Mouse (Mus musculus) left cerebral cortex, postnatal 14 days (tissue): ENCODE results near the gene Trpm3. TPM values are rescaled to one million over a fixed set of nuclear protein-coding genes. Genes with fewer than 3 reads are reported as not detected.

Experiments
- DNase-seq, 2 experiments: peaks; one replicate each; pipeline ENCODE4 v3.0.0; 2021 to 2022; ENCODE audit warnings: low spot score in 2 of 2, mixed read lengths in 1 of 2
- intact Hi-C: fragments of 180-260 bp; cut with DNase I; formaldehyde crosslinking; loops from one replicate; pipeline ENCODE4 v1.15.1; 2025
- total RNA-seq, 2 experiments: library from RNA; stranded (reverse); gene quantifications; 2 replicates each; pipeline ENCODE4 v1.2.3; 2021

Trpm3 gene
- total RNA-seq, 2 experiments from 2014 or later, result 35.9 to 39.2 TPM

- peak; percentile 29 to 36 for DNase-seq
- intact Hi-C loops, result no loop called here
Observed at GRCm38 (mm10) chr19:22604322-22604721, 465.5 kb downstream of the Trpm3 start.

- no peak for DNase-seq
- intact Hi-C loops, result no loop called here
Observed at GRCm38 (mm10) chr19:22607985-22608684, 469.3 kb downstream of the Trpm3 start.

- intact Hi-C loops, result no loop called here
- DNase-seq, result no peak
Observed at GRCm38 (mm10) chr19:22611621-22612020, 472.8 kb downstream of the Trpm3 start.

DNA sequence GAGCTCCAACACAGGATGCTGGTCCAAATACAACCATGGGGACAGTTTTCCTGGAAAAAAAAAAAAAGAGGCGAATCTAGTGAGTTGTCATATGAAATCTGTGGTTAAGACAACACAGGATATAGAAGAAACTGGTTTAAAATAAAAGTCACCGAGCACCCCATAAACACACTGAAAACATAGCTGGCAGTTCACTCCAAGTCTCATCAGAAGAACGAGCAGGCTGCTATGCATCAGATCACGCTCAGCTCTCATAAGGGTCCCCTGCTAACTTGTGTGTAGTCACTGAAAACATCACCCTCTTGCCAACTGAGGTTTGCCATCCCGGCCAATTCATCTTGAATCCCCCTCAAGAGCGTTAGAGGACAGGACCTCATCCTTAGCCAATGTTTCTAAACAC lies 476.5 kb downstream of the Trpm3 start:
- intact Hi-C loops, result no loop called here

DNA sequence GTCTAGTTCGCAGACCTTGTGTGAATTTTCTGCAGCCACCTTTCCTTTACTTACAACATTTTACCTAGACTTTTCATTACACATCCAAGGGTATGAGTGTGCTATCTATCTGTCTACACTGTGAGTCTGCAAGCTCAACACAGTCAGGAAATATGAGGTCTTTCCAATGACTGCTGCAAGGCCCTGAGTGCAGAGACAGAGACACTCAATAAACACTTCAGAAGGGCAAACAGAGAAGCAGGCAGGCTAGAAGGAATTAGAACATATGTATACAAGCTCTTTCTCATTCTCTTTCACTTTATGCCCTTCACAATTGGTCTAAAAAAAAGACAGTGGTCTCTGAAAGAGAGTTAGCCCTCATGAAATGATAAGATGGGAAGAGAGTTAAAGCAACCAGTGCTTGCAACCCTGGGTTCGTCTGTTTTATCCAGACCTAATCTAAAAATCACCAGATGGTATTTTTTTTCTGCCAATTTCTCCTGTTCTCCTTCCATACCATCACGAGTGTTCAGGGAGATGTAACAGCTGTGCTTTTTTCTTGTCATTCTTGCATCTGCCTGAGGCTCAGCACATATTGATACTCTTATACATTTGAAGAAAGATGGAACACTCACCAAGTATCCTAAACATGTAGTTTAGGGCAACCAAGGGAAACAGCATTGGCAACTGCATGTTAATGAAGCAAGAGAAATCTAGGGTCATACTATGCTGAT lies 486.1 kb downstream of the Trpm3 start:
- intact Hi-C loops, result no loop called here
- peak in 1 of 2 experiments; percentile 27 for DNase-seq

More for the DNA sequence above, 476.5 kb downstream of the Trpm3 start:
- DNase-seq, result no peak

GRCm38 (mm10) chr19:22628878-22629277 lies 490.0 kb downstream of the Trpm3 start:
- intact Hi-C loops, result no loop called here
- no peak for DNase-seq

GRCm38 (mm10) chr19:22631316-22631715 lies 492.5 kb downstream of the Trpm3 start:
- intact Hi-C loops, result loop anchor here (10.0 kb wide), 3 partner anchors 77 to 297 kb away; no protein-coding TSS in a partner anchor
- DNase-seq, result peak; percentile 22 to 64

- intact Hi-C loops, result loop anchor here (10.0 kb wide), 3 partner anchors 81 to 301 kb away; no protein-coding TSS in a partner anchor
- no peak for DNase-seq
Observed at GRCm38 (mm10) chr19:22635635-22636034, 496.8 kb downstream of the Trpm3 start.

GRCm38 (mm10) chr19:22637786-22638185 lies 498.9 kb downstream of the Trpm3 start:
- intact Hi-C loops, result loop anchor here (10.0 kb wide), 3 partner anchors 83 to 303 kb away; no protein-coding TSS in a partner anchor

DNA sequence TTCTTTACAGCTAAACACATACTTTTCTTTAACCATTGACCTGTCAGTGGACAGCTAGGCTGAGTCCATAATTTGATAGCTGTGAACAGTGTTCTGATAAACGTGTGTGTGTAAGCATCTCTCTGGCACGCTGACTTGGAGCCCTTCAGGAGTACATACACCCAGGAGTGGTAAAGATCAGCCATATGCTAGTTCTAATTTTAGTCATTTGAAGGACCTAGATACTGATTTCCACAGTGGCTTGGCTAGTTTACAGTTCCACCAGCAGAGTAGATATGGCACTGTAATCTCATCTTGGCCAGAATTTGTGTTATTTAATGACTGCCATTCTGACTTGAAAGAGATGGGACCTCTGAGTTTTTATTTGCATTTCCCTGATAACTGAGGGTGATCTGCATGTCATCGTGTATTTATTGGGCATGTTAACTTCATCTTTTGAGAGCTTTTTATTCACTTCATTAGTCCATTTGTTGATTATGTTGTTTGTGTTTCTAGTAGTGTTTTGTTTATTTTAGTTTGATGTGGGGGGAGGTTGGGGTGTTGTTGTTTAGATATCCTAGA lies 499.6 kb downstream of the Trpm3 start:
- intact Hi-C loops, result loop anchor here (10.0 kb wide), 3 partner anchors 84 to 304 kb away; no protein-coding TSS in a partner anchor
- no peak for DNase-seq

More at GRCm38 (mm10) chr19:22637786-22638185, 498.9 kb downstream of the Trpm3 start:
- DNase-seq, result no peak

DNA sequence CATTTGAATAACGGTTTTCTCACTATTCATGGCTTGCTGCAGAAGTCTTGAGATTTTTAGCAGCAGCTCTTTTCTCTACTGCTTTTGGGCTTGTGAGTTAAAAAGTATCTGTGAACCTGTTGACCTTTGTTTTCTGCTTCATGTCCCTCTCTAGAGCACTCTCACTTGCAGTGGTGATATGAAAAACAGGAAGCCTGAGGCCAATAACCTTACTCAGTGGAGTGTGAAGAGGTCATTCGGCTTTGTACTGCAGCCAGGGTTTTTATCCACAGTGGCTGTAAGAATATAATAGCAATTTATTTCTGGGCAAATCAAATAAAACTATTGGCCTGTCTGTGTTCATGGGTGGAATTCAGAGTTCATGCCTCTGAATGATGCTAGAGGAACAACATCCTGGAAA lies 503.3 kb downstream of the Trpm3 start:
- intact Hi-C loops, result no loop called here
- DNase-seq, result no peak

- DNase-seq, result peak; percentile 12 to 27
- intact Hi-C loops, result no loop called here
Observed at GRCm38 (mm10) chr19:22656466-22657215, 517.8 kb downstream of the Trpm3 start.

GRCm38 (mm10) chr19:22657251-22657650 lies 518.4 kb downstream of the Trpm3 start:
- intact Hi-C loops, result no loop called here
- no peak for DNase-seq

- intact Hi-C loops, result no loop called here
- no peak for DNase-seq
Observed at GRCm38 (mm10) chr19:22665401-22665800, 526.6 kb downstream of the Trpm3 start.

DNA sequence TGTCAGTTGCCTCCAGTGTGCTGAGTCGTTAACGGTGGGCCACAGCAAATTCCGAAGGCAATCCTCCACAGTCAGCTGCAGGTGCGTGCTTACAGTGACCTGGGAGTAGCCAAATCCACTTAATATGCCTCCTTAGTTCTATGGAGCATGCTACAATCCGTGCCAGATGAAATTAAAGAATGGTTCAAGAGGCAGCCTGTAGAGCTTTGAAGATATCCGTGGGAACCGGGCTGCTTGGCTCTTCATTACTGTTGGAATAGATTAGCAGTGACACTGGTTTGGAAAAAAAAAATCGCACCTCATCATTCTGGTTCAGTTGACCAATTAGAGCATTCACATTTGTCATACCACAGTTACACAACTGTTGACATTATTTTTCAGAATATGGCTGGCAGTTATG lies 531.4 kb downstream of the Trpm3 start:
- intact Hi-C loops, result no loop called here
- no peak for DNase-seq

DNA sequence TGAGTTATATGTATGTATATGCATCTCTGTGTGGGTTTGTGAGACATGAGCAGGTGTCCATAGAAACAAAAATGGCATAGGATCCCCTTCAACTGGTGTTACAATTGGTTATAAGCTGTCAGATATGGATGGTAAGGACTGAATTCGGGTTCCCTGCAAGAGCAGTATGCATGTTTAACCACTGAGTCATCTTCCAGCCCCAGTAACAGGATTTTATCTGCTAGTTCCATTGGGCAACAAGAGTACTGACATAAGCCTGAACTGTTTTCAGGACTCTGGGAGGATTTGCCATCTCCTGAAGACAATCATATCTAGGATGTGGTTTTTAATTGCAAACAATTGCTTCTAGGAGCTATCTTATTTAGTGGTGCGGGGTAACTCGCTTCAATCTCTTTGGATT lies 534.0 kb downstream of the Trpm3 start:
- no peak for DNase-seq
- intact Hi-C loops, result no loop called here

DNA sequence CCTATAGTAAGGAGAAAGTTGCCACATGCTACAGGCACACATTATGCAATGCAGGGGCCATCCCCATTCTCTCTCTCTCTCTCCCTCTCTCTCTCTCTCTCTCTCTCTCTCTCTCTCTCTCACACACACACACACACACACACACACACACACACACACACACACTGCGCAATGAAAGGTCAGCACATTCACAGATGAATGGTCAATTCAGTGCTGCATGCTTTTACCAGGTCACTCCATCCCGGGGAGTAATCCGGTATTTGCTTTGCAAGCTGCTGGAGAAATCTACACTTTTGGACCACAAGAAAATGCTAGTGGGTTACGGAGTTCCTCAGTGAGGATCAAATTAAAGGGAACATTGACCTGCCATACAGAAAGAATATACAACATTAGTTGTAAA lies 537.4 kb downstream of the Trpm3 start:
- intact Hi-C loops, result no loop called here
- no peak for DNase-seq

- DNase-seq, result no peak
- intact Hi-C loops, result no loop called here
Observed at GRCm38 (mm10) chr19:22682238-22682637, 543.4 kb downstream of the Trpm3 start.

DNA sequence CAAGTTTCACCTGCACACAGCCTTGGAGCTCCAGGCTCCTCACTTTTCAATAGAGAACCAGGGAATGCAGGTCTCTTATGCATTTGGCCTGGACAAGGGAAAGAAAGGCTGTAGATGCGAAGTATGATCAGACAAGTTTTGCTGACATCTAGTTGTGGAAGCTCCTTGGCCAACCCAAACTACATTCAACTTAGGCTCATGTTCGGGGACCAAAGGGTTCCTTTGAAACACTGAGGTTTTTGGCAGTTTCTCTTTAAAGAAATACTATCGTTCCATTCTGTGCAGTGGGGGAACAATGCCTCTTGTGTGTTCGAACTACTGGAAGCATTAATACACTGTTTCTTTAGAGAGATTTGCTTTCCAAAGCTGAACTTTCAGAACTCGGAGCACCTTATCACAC lies 553.1 kb downstream of the Trpm3 start:
- DNase-seq, result no peak
- intact Hi-C loops, result no loop called here

DNA sequence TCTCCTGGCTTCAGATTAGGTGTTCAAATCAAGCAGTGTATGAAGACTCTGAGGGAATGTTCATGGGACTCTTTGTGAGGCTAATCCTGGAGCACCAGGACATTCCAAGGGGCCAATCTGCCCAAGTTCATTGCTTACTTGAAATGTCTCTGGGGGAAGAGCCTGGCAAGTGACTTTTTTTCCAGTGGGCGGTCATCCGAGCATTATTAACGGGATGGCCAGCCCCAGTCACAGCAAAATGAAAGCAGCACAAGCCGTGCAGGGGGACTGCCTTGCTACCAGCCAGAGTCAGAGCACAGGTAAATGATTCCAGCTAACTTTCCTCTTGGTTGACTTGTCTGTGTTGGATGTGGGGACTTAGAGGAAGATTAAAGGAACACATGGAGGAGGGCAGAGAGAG lies 553.7 kb downstream of the Trpm3 start:
- DNase-seq, result no peak
- intact Hi-C loops, result no loop called here
